Mouse (Mus musculus): ENCODE data around the gene Fads2. TPM values are rescaled to one million over a fixed set of nuclear protein-coding genes. Genes with fewer than 3 reads are reported as not detected.

The Fads2 gene
- polyA plus RNA-seq, 1 experiment from 2014 or later: 98.4 TPM

DNA sequence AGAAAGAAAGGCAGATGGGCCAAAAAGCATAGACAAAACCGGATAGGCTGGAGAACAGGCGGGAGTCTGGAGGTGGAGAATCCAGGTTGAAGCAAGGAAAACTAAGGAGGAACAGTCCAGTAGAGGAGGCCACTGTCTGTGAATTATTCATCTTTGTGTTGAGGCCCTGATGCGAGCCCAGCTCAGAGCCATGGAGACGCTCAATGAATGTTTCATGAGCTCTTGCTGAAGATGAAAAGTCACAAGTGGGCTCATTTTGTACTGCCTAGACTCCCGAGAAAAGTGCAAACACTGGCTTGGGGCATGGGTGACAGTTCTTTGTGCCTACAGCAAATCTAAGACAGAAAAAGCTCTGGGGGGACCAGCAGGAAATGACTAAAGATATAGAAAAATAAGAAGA is 3.7 kb downstream of the Fads2 start:
- H3K9me3 ChIP-seq (replicated peaks): no peaks in the 10 kb centered on the region

GRCm38 (mm10) chr19:10096371-10096876 is 5.1 kb downstream of the Fads2 start:
- H3K27ac ChIP-seq: no peak overlapping the region
- no peak for ATAC-seq (replicated peaks; ENCODE audit: low FRiP score)
- H3K4me2 ChIP-seq: no peak overlapping the region
- no peaks in the 10 kb centered on the region for H3K9me3 ChIP-seq (replicated peaks)
- H3K9ac ChIP-seq: no peak overlapping the region
- 80% methylated on average over 2 of the region's 2 CpGs for WGBS
- H3K27me3 ChIP-seq: no peaks in the 10 kb centered on the region
- no peak overlapping the region for H3K4me3 ChIP-seq (replicated peaks)
- peaks cover 24% of the 10 kb centered on the region for H3K4me1 ChIP-seq
- H3K36me3 ChIP-seq: peaks cover 57% of the 10 kb centered on the region

More for the DNA sequence above, 3.7 kb downstream of the Fads2 start:
- Histone ChIP-seq H3K36me3 (peaks cover 43% of the 10 kb centered on the region), H3K9ac (no peak overlapping the region), H3K27me3 (no peaks in the 10 kb centered on the region), H3K4me2 (no peak overlapping the region), H3K4me1 (peaks cover 29% of the 10 kb centered on the region), H3K4me3 (replicated peaks) (no peak overlapping the region), H3K27ac (no peak overlapping the region)
- 82% methylated on average over 5 of the region's 5 CpGs for WGBS
- no peak for ATAC-seq (replicated peaks; ENCODE audit: low FRiP score)

GRCm38 (mm10) chr19:10094695-10095094 is 6.9 kb downstream of the Fads2 start:
- ATAC-seq (replicated peaks; ENCODE audit: low FRiP score): no peak
- no peak overlapping the region for H3K4me2 ChIP-seq
- H3K9ac ChIP-seq: no peak overlapping the region
- H3K36me3 ChIP-seq: peaks cover 74% of the 10 kb centered on the region
- H3K27me3 ChIP-seq: no peaks in the 10 kb centered on the region
- no peak overlapping the region for H3K4me3 ChIP-seq (replicated peaks)
- no peak overlapping the region for H3K27ac ChIP-seq
- WGBS: 81% methylated on average over 4 of the region's 4 CpGs
- no peaks in the 10 kb centered on the region for H3K9me3 ChIP-seq (replicated peaks)
- H3K4me1 ChIP-seq: peaks cover 17% of the 10 kb centered on the region

- no peaks in the 10 kb centered on the region for H3K9me3 ChIP-seq (replicated peaks)
- peaks cover 83% of the 10 kb centered on the region for H3K36me3 ChIP-seq
- peaks cover 9% of the 10 kb centered on the region; the same call in 1 of the 2 replicates for H3K4me1 ChIP-seq
- no peak for ATAC-seq (replicated peaks; ENCODE audit: low FRiP score)
- no peak overlapping the region for H3K9ac ChIP-seq
- no peak overlapping the region for H3K27ac ChIP-seq
- no peak overlapping the region for H3K4me2 ChIP-seq
- H3K4me3 ChIP-seq (replicated peaks): no peak overlapping the region
- WGBS: 90% methylated on average over 4 of the region's 4 CpGs
- no peaks in the 10 kb centered on the region for H3K27me3 ChIP-seq
These were observed 7.7 kb downstream of the Fads2 start for GRCm38 (mm10) chr19:10093829-10094228.

GRCm38 (mm10) chr19:10086976-10087375 is 14.6 kb downstream of the Fads2 start:
- peaks cover 99% of the 10 kb centered on the region for H3K36me3 ChIP-seq
- no peak overlapping the region for H3K4me2 ChIP-seq
- H3K4me1 ChIP-seq: no peaks in the 10 kb centered on the region
- ATAC-seq (replicated peaks; ENCODE audit: low FRiP score): no peak
- H3K27ac ChIP-seq: no peak overlapping the region
- no peaks in the 10 kb centered on the region for H3K9me3 ChIP-seq (replicated peaks)
- no peak overlapping the region for H3K4me3 ChIP-seq (replicated peaks)
- no peaks in the 10 kb centered on the region for H3K27me3 ChIP-seq
- H3K9ac ChIP-seq: no peak overlapping the region
- WGBS: 90% methylated on average over 4 of the region's 4 CpGs

GRCm38 (mm10) chr19:10085454-10085853 is 16.1 kb downstream of the Fads2 start:
- Histone ChIP-seq H3K4me3 (replicated peaks) (no peak overlapping the region), H3K4me1 (no peaks in the 10 kb centered on the region), H3K9me3 (replicated peaks) (no peaks in the 10 kb centered on the region), H3K27me3 (no peaks in the 10 kb centered on the region), H3K36me3 (peaks cover 99% of the 10 kb centered on the region), H3K4me2 (no peak overlapping the region), H3K9ac (no peak overlapping the region), H3K27ac (no peak overlapping the region)
- ATAC-seq (replicated peaks; ENCODE audit: low FRiP score): no peak
- 79% methylated on average over 9 of the region's 9 CpGs for WGBS

DNA sequence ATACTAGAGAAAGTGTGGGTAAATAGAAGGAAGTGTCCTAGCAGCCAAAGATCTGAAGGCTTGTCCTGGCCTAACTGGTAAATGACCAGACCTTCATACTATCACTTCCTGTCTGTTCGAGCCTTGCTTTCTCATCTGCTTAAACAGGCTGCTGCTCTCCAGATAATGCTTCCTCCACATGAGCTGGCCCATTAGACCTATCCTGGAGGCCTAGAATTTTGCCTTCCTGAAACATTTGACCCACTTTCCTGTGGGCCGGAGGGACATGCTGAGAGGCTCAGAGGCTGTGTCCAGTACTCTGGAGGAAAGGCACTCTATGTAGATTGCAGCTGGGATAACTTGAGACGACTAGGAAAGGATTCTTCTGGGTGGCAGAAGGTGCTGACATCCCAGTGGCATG is 19.4 kb downstream of the Fads2 start:
- H3K4me3 ChIP-seq (replicated peaks): no peak overlapping the region
- peaks cover 99% of the 10 kb centered on the region for H3K36me3 ChIP-seq
- H3K4me2 ChIP-seq: no peak overlapping the region

DNA sequence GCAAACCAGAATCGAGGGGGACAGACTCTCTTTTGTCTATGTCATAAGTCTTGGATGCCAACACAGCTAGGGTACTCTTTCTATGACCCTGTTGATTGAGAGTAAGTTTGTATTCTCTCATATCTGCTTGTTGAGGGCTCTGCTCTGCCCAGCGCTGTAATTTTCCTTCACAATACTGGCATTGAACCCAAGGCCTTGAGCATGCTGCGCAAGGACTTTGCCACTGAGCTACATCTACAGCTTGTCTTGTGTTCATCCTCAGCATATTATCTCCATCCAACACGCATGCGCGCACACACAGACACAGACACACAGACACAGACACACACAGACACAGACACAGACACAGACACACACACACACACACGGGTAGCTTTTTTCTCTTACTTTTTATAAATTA is 21.2 kb downstream of the Fads2 start:
- no peak for ATAC-seq (replicated peaks; ENCODE audit: low FRiP score)
- no peaks in the 10 kb centered on the region for H3K4me1 ChIP-seq
- H3K9ac ChIP-seq: no peak overlapping the region
- no peak overlapping the region for H3K4me2 ChIP-seq
- no peak overlapping the region for H3K4me3 ChIP-seq (replicated peaks)
- 97% methylated on average over 7 of the region's 7 CpGs for whole genome bisulfite sequencing
- H3K9me3 ChIP-seq (replicated peaks): no peaks in the 10 kb centered on the region
- no peak overlapping the region for H3K27ac ChIP-seq
- H3K27me3 ChIP-seq: no peaks in the 10 kb centered on the region
- peaks cover 99% of the 10 kb centered on the region for H3K36me3 ChIP-seq

More for the DNA sequence above, 19.4 kb downstream of the Fads2 start:
- ATAC-seq (replicated peaks; ENCODE audit: low FRiP score): no peak
- 87% methylated on average over 3 of the region's 3 CpGs for WGBS
- Histone ChIP-seq H3K9ac (no peak overlapping the region), H3K9me3 (replicated peaks) (no peaks in the 10 kb centered on the region), H3K27me3 (no peaks in the 10 kb centered on the region), H3K4me1 (no peaks in the 10 kb centered on the region), H3K27ac (no peak overlapping the region)

DNA sequence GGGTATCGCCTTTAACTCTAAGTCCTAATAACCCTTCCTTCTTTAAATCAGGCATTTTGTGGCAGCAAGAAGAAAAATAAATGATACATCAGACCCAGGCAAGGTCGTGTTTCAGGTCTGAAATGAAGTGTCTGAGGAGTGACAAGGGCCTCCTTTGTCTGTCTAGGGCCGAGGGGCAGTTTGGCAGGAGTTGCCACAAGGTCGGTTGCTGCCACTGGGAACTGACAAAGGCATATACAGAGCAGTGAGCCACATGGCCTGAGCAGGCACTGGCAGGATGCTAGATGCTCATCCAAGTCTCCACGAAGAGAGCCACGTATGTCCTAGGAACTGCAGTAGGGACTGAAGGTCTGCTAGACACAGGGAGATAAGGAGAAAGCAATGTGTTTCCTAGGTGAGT is 23.2 kb downstream of the Fads2 start:
- 85% methylated on average over 6 of the region's 6 CpGs for WGBS
- no peak for ATAC-seq (replicated peaks; ENCODE audit: low FRiP score)
- Histone ChIP-seq H3K4me1 (no peaks in the 10 kb centered on the region), H3K9me3 (replicated peaks) (no peaks in the 10 kb centered on the region), H3K27me3 (no peaks in the 10 kb centered on the region), H3K9ac (no peak overlapping the region), H3K27ac (no peak overlapping the region), H3K4me3 (replicated peaks) (no peak overlapping the region), H3K4me2 (no peak overlapping the region), H3K36me3 (peaks cover 100% of the 10 kb centered on the region)

- no peak overlapping the region for H3K9ac ChIP-seq
- no peaks in the 10 kb centered on the region for H3K9me3 ChIP-seq (replicated peaks)
- no peak overlapping the region for H3K4me3 ChIP-seq (replicated peaks)
- 91% methylated on average over 5 of the region's 5 CpGs for WGBS
- H3K27me3 ChIP-seq: no peaks in the 10 kb centered on the region
- H3K36me3 ChIP-seq: peaks cover 100% of the 10 kb centered on the region
- H3K27ac ChIP-seq: no peak overlapping the region
- ATAC-seq (replicated peaks; ENCODE audit: low FRiP score): no peak
- H3K4me1 ChIP-seq: no peaks in the 10 kb centered on the region
- no peak overlapping the region for H3K4me2 ChIP-seq
These were observed 28.4 kb downstream of the Fads2 start for GRCm38 (mm10) chr19:10073145-10073544.

- H3K4me1 ChIP-seq: no peaks in the 10 kb centered on the region
- H3K36me3 ChIP-seq: peaks cover 100% of the 10 kb centered on the region
- H3K4me3 ChIP-seq (replicated peaks): no peak overlapping the region
- H3K4me2 ChIP-seq: no peak overlapping the region
- 82% methylated on average over 4 of the region's 4 CpGs for WGBS
- H3K9ac ChIP-seq: no peak overlapping the region
- H3K27me3 ChIP-seq: no peaks in the 10 kb centered on the region
- no peak overlapping the region for H3K27ac ChIP-seq
- ATAC-seq (replicated peaks; ENCODE audit: low FRiP score): no peak
- no peaks in the 10 kb centered on the region for H3K9me3 ChIP-seq (replicated peaks)
These were observed 29.7 kb downstream of the Fads2 start for GRCm38 (mm10) chr19:10071892-10072291.

GRCm38 (mm10) chr19:10071166-10071565 is 30.4 kb downstream of the Fads2 start:
- ATAC-seq (replicated peaks; ENCODE audit: low FRiP score): no peak
- Histone ChIP-seq H3K27ac (no peak overlapping the region), H3K4me3 (replicated peaks) (no peak overlapping the region), H3K27me3 (no peaks in the 10 kb centered on the region), H3K9me3 (replicated peaks) (no peaks in the 10 kb centered on the region), H3K9ac (no peak overlapping the region), H3K4me1 (no peaks in the 10 kb centered on the region), H3K4me2 (no peak overlapping the region), H3K36me3 (peaks cover 100% of the 10 kb centered on the region)
- WGBS: 87% methylated on average over 5 of the region's 5 CpGs
